Mouse (Mus musculus): Measurements from ENCODE around the gene Ddr2. TPM values are rescaled to one million over a fixed set of nuclear protein-coding genes. Genes with fewer than 3 reads are reported as not detected.
A peak's percentile ranks its signal among the peaks of the same experiment; 100 is the strongest.
"Not testable (repeated sequence)": the region's sequence is repeated elsewhere in the genome, so short reads cannot be mapped to it uniquely, and the experiment has no call there.

The Ddr2 gene
- polyA plus RNA-seq, 1 experiment from 2014 or later: 23.5 TPM

DNA sequence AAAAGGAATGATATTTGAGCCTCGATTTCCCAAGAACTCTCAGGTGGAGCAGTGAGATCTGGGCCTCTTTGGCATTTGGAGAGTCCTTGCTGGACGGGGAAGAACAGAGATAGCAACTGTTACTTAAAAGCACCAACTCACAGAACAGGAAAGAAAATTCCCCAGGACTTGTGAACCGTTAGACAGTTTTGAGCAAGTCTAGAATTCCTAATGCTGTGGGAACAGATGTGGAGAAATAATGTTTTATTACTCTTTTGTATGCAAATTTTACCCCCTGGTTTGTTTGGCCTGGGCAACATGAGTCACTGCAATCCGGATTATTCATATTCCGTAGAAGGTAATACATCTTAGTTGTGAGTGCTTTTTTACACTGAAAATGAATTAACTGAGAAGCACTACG, 3.1 kb upstream of the Ddr2 start:
- WGBS: 91% methylated on average over 6 of the region's 6 CpGs
- DNase-seq (ENCODE audit: low spot score) (no peak), ATAC-seq (replicated peaks; ENCODE audit: low FRiP score) (no peak)
- H3K4me3 ChIP-seq (ENCODE audit: low read depth, low read length): no peak overlapping the region
- H3K4me2 ChIP-seq (ENCODE audit: low read depth, low read length, severe bottlenecking): no peak overlapping the region
- H3K36me3 ChIP-seq (ENCODE audit: control insufficient read depth, insufficient read depth, low read length): no peaks in the 10 kb centered on the region
- no peak overlapping the region for H3K9ac ChIP-seq (ENCODE audit: low read length)
- H3K4me1 ChIP-seq (replicated peaks; ENCODE audit: control insufficient read depth, insufficient read depth, low read length): no peaks in the 10 kb centered on the region
- no peak overlapping the region for H3K27ac ChIP-seq (ENCODE audit: low read depth, low read length)
- H3K9me3 ChIP-seq (ENCODE audit: control insufficient read depth, low read length): no peaks in the 10 kb centered on the region
- no peaks in the 10 kb centered on the region for H3K27me3 ChIP-seq (ENCODE audit: control insufficient read depth, insufficient read depth, low read length)

DNA sequence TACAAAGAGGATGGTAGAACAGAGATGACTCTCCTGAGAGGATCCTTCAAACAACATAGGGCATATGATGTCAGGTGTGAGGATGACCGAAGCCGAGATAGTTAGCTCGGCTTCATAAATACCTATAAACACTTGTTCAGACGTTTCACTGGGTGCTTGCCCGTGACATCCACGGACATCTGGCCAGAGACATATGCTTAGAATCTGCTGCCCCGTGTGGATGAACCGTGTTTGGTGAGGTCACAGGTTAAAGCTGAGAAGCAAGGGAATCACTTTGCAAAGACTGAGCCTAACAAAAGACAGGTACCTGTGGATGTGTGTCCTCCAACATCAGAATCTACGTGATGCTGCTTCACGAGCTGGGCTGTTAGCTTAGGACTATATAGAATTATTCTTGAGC, 1.7 kb upstream of the Ddr2 start:
- DNase-seq (ENCODE audit: low spot score) (no peak), ATAC-seq (replicated peaks; ENCODE audit: low FRiP score) (no peak)
- 90% methylated on average over 10 of the region's 10 CpGs for WGBS
- Histone ChIP-seq H3K27ac (ENCODE audit: low read depth, low read length) (no peak overlapping the region), H3K4me3 (ENCODE audit: low read depth, low read length) (no peak overlapping the region), H3K4me2 (ENCODE audit: low read depth, low read length, severe bottlenecking) (no peak overlapping the region), H3K9ac (ENCODE audit: low read length) (no peak overlapping the region), H3K9me3 (ENCODE audit: control insufficient read depth, low read length) (no peaks in the 10 kb centered on the region), H3K4me1 (replicated peaks; ENCODE audit: control insufficient read depth, insufficient read depth, low read length) (no peaks in the 10 kb centered on the region), H3K27me3 (ENCODE audit: control insufficient read depth, insufficient read depth, low read length) (no peaks in the 10 kb centered on the region), H3K36me3 (ENCODE audit: control insufficient read depth, insufficient read depth, low read length) (no peaks in the 10 kb centered on the region)

DNA sequence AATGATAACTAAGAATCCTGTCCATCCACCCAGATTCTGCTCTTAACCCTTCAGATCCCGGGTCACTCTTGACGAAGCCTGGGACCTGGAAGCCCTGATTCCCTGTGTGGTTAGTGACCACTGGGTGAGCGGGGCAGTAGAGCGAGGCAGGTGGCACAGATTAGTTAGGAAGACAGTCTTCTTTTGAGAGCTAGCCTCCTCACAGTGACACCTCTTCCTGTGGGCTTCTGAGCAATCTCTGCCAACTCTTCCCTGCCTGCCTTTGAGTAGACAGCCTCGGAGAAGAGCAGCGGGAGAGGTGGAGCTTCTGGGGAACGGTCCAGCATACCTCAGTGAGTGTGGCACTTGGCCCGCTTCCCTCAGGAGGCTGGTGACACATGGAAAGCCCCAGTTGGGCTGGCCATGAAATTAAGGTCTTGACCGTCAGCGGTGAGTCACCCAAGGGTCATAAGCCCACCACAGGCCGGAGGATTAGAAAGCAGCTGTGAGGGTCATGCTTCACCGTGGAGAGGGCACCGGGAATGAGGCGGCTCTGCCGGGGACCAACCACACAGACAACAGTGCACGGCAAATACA, 1.2 kb upstream of the Ddr2 start:
- Histone ChIP-seq H3K9ac (ENCODE audit: low read length) (no peak overlapping the region), H3K27ac (ENCODE audit: low read depth, low read length) (no peak overlapping the region), H3K27me3 (ENCODE audit: control insufficient read depth, insufficient read depth, low read length) (no peaks in the 10 kb centered on the region), H3K4me2 (ENCODE audit: low read depth, low read length, severe bottlenecking) (no peak overlapping the region), H3K4me1 (replicated peaks; ENCODE audit: control insufficient read depth, insufficient read depth, low read length) (no peaks in the 10 kb centered on the region), H3K36me3 (ENCODE audit: control insufficient read depth, insufficient read depth, low read length) (no peaks in the 10 kb centered on the region), H3K9me3 (ENCODE audit: control insufficient read depth, low read length) (no peaks in the 10 kb centered on the region), H3K4me3 (ENCODE audit: low read depth, low read length) (no peak overlapping the region)
- ATAC-seq (replicated peaks; ENCODE audit: low FRiP score) (no peak), DNase-seq (ENCODE audit: low spot score) (no peak)
- WGBS: 79% methylated on average over 16 of the region's 16 CpGs

DNA sequence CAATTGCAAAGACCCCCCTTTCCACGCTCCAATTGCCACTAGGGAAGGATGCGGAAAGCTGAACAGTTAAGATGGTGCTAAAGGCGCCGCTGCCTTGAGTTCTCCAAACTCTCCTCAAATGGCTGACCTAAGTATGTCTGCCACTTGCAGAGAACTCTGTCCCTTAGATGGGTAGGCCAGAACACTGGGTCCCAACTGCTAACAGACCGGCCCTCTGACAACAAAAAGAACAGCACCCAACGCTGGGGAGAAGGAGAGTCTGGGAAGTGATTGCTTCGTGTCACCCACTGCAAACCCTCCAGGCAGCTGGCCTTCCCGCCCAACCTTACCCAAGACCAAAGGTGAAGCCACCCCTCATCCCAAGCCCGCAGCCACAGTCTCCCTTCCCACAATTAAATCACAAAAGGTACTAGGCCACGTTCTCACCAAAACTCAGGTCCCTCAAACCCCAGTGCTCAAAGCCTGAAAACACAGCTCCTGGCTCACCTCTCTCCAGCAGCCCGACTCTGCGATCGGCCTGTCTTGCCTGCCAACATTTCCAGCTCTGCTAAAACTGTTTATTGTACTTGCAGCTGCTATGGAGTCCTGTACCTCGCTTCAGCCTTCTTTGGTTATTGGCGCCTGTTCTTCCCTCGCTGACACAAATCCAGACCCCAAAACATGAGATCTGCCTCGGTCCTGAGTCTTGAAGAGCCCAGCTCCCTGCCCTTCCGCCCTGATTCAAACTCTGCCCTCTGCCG, 616 bp downstream of the Ddr2 start:
- H3K36me3 ChIP-seq (ENCODE audit: control insufficient read depth, insufficient read depth, low read length): no peaks in the 10 kb centered on the region
- no peaks in the 10 kb centered on the region for H3K9me3 ChIP-seq (ENCODE audit: control insufficient read depth, low read length)
- no peaks in the 10 kb centered on the region for H3K27me3 ChIP-seq (ENCODE audit: control insufficient read depth, insufficient read depth, low read length)
- H3K27ac ChIP-seq (ENCODE audit: low read depth, low read length): peak overlapping the region; percentile 14; the same call in 1 of the 2 replicates
- H3K4me2 ChIP-seq (ENCODE audit: low read depth, low read length, severe bottlenecking): no peak overlapping the region
- no peak overlapping the region; the same call in 1 of the 2 replicates for H3K9ac ChIP-seq (ENCODE audit: low read length)
- no peak for ATAC-seq (replicated peaks; ENCODE audit: low FRiP score)
- H3K4me1 ChIP-seq (replicated peaks; ENCODE audit: control insufficient read depth, insufficient read depth, low read length): no peaks in the 10 kb centered on the region
- peak overlapping the region; percentile 11; the same call in 1 of the 2 replicates for H3K4me3 ChIP-seq (ENCODE audit: low read depth, low read length)
- DNase-seq (ENCODE audit: low spot score): no peak
- 80% methylated on average over 19 of the region's 19 CpGs for WGBS

DNA sequence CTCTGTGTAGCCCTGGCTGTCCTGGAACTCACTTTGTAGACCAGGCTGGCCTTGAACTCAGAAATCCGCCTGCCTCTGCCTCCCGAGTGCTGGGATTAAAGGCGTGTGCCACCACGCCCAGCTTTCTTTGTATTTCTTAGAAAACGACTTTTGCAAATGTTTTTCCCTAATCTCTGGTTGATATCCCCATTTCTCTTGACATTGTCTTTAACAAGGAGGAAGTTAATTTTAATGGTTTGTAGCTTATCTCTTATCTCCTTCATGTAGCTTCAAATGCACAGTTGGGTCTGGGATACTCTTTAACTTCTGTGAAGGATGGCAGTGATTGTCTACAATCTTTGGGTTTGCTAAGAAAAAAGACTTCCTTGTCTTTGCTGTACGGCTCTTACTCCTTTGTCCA, 7.7 kb downstream of the Ddr2 start:
- not testable (repeated sequence) for H3K36me3 ChIP-seq (ENCODE audit: control insufficient read depth, insufficient read depth, low read length); H3K4me3 ChIP-seq (ENCODE audit: low read depth, low read length); H3K27ac ChIP-seq (ENCODE audit: low read depth, low read length); ATAC-seq (replicated peaks; ENCODE audit: low FRiP score); H3K4me1 ChIP-seq (replicated peaks; ENCODE audit: control insufficient read depth, insufficient read depth, low read length); H3K4me2 ChIP-seq (ENCODE audit: low read depth, low read length, severe bottlenecking); H3K27me3 ChIP-seq (ENCODE audit: control insufficient read depth, insufficient read depth, low read length); DNase-seq (ENCODE audit: low spot score); H3K9me3 ChIP-seq (ENCODE audit: control insufficient read depth, low read length); H3K9ac ChIP-seq (ENCODE audit: low read length)
- 92% methylated on average over 6 of the region's 6 CpGs for WGBS

DNA sequence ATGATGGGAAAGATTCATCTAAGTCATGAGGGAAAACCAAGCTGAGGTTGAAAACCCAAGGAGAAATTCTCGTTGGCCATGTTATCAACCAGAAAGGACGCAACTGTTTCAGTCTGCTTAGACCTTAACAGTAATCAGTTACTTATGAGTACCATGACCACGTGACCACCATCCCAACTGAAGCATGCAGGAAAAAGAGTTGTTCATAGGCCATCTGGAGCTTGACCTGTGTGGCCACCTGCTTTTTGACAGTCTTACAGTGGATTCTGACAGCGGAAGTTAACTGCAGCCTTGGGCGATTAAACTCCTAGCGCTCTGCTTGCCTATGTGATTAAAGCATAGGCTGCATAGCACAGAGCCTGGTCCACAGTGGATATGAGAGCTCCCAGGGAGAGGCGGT, 23.9 kb downstream of the Ddr2 start:
- 91% methylated on average over 7 of the region's 7 CpGs for WGBS
- H3K4me2 ChIP-seq (ENCODE audit: low read depth, low read length, severe bottlenecking): no peak overlapping the region
- H3K27ac ChIP-seq (ENCODE audit: low read depth, low read length): no peak overlapping the region
- no peaks in the 10 kb centered on the region for H3K9me3 ChIP-seq (ENCODE audit: control insufficient read depth, low read length)
- no peak for DNase-seq (ENCODE audit: low spot score)
- no peaks in the 10 kb centered on the region for H3K36me3 ChIP-seq (ENCODE audit: control insufficient read depth, insufficient read depth, low read length)
- H3K9ac ChIP-seq (ENCODE audit: low read length): no peak overlapping the region
- H3K4me3 ChIP-seq (ENCODE audit: low read depth, low read length): no peak overlapping the region
- H3K27me3 ChIP-seq (ENCODE audit: control insufficient read depth, insufficient read depth, low read length): no peaks in the 10 kb centered on the region
- ATAC-seq (replicated peaks; ENCODE audit: low FRiP score): no peak
- H3K4me1 ChIP-seq (replicated peaks; ENCODE audit: control insufficient read depth, insufficient read depth, low read length): no peaks in the 10 kb centered on the region

DNA sequence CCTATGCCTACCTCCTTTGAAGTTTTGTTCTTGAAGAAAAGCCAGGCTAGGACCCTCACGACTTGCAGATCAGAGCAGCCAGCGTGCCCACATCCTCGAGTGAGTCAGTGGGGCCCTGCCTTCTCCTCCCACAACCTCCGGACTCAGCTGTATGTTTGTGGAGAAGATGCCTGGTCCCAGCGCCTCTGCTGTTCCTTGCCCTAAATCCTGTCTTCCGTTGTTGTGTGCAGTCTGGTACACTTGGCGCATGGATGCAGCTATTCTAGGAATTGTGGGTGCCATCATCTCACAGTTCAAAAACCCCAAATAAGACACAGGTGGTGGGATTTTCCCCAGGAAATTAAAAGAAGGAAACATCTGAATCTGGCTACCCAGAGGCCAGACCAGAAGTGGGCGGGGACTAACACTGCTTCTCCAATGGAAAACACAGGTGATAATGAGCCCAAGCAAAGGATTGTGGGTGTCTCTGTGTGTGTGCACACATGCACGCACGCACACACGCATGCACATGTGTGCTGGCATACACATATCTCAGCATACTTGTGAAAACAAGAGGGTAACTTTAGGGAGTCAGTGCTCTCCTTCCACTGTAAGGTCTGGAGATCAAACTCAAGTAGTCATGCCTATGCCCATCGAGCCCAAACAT, 26.3 kb downstream of the Ddr2 start:
- no peak overlapping the region for H3K4me3 ChIP-seq (ENCODE audit: low read depth, low read length)
- no peaks in the 10 kb centered on the region for H3K36me3 ChIP-seq (ENCODE audit: control insufficient read depth, insufficient read depth, low read length)
- 89% methylated on average over 12 of the region's 12 CpGs for WGBS
- DNase-seq (ENCODE audit: low spot score) (no peak), ATAC-seq (replicated peaks; ENCODE audit: low FRiP score) (no peak)
- H3K4me1 ChIP-seq (replicated peaks; ENCODE audit: control insufficient read depth, insufficient read depth, low read length): no peaks in the 10 kb centered on the region
- no peak overlapping the region for H3K9ac ChIP-seq (ENCODE audit: low read length)
- no peaks in the 10 kb centered on the region for H3K9me3 ChIP-seq (ENCODE audit: control insufficient read depth, low read length)
- no peak overlapping the region for H3K4me2 ChIP-seq (ENCODE audit: low read depth, low read length, severe bottlenecking)
- no peak overlapping the region for H3K27ac ChIP-seq (ENCODE audit: low read depth, low read length)
- no peaks in the 10 kb centered on the region for H3K27me3 ChIP-seq (ENCODE audit: control insufficient read depth, insufficient read depth, low read length)

DNA sequence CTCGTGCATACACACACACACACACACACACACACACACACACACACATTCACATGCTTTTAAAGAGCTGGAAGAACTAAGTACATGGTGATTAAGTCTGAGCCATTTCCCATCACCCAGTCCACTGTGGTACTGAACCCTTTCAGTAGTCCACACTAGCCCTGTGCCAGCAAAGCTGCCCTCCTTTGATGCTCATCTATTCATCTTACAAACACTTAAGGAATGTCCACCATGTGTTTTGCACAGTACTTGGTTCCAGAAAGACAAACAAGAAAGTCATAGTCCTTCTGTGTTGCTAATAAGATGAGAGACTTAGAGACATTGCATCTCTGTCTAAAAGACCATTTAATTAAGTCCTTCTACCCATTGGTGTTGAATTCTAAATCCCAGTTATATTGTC, 29.7 kb downstream of the Ddr2 start:
- ATAC-seq (replicated peaks; ENCODE audit: low FRiP score): no peak
- 88% methylated on average over 1 of the region's 1 CpGs for WGBS
- H3K9me3 ChIP-seq (ENCODE audit: control insufficient read depth, low read length): no peaks in the 10 kb centered on the region
- no peak for DNase-seq (ENCODE audit: low spot score)
- H3K27ac ChIP-seq (ENCODE audit: low read depth, low read length): no peak overlapping the region
- H3K27me3 ChIP-seq (ENCODE audit: control insufficient read depth, insufficient read depth, low read length): no peaks in the 10 kb centered on the region
- no peak overlapping the region for H3K9ac ChIP-seq (ENCODE audit: low read length)
- no peaks in the 10 kb centered on the region for H3K36me3 ChIP-seq (ENCODE audit: control insufficient read depth, insufficient read depth, low read length)
- no peaks in the 10 kb centered on the region for H3K4me1 ChIP-seq (replicated peaks; ENCODE audit: control insufficient read depth, insufficient read depth, low read length)
- H3K4me3 ChIP-seq (ENCODE audit: low read depth, low read length): no peak overlapping the region
- H3K4me2 ChIP-seq (ENCODE audit: low read depth, low read length, severe bottlenecking): no peak overlapping the region
